Mouse (Mus musculus) embryonic facial prominence, embryonic 14.5 days (tissue): ENCODE measurements around the gene Tcfl5. TPM values are rescaled to one million over a fixed set of nuclear protein-coding genes. Genes with fewer than 3 reads are reported as not detected.

Source experiments
- ATAC-seq: fragments of 200-750 bp; cut with Nextera tagmentation; 2 replicates; pipeline ENCODE4 v1.8.0; 2017; ENCODE audit warnings: low read depth, moderate number of reproducible peaks, moderate TSS enrichment
- DNase-seq: peaks from one replicate; pipeline ENCODE4 v3.0.0-alpha.2; 2015; ENCODE audit warnings: low spot score
- H3K27ac ChIP-seq: fragments of 300-500 bp; sonication (generic); replicated peaks from 2 replicates; pipeline ENCODE4 v1.5.1; 2014; ENCODE audit warnings: low read depth, mild to moderate bottlenecking, low read length, moderate library complexity
- H3K27me3 ChIP-seq: fragments of 300-500 bp; sonication (generic); replicated peaks from 2 replicates; pipeline ENCODE4 v1.6.1; 2014; ENCODE audit warnings: low read length; ENCODE audit not compliant: control insufficient read depth, insufficient read depth
- H3K36me3 ChIP-seq: fragments of 300-500 bp; sonication (generic); 2 replicates; pipeline ENCODE4 v1.6.1; 2014; ENCODE audit warnings: low read length, mixed read lengths; ENCODE audit not compliant: control insufficient read depth, insufficient read depth
- H3K4me1 ChIP-seq: fragments of 300-500 bp; sonication (generic); 2 replicates; pipeline ENCODE4 v1.6.1; 2014; ENCODE audit warnings: antibody characterized with exemption, low read length; ENCODE audit not compliant: control insufficient read depth, insufficient read depth
- H3K4me2 ChIP-seq: fragments of 300-500 bp; sonication (generic); 2 replicates; pipeline ENCODE4 v1.6.1; 2014; ENCODE audit warnings: low read depth, mild to moderate bottlenecking, low read length, moderate library complexity, mixed read lengths
- H3K4me3 ChIP-seq: fragments of 300-500 bp; sonication (generic); 2 replicates; pipeline ENCODE4 v1.5.1; 2014; ENCODE audit warnings: low read depth, mild to moderate bottlenecking, low read length
- H3K9ac ChIP-seq: fragments of 300-500 bp; sonication (generic); 2 replicates; pipeline ENCODE4 v1.6.1; 2014; ENCODE audit warnings: low read depth, mild to moderate bottlenecking, low read length, moderate library complexity, mixed read lengths
- H3K9me3 ChIP-seq: fragments of 300-500 bp; sonication (generic); 2 replicates; pipeline ENCODE4 v1.6.1; 2016; ENCODE audit warnings: low read length; ENCODE audit not compliant: control insufficient read depth
- WGBS: fragments of 180-500 bp; shearing (Covaris S2); extraction: QIAGEN DNeasy Blood & Tissue Kit; methylation state at CpG from one replicate; pipeline ENCODE4 v1.1.7; 2014; 5-methylcytosine and 5-hydroxymethylcytosine counted together
- polyA plus RNA-seq: library from polyadenylated mRNA; unstranded; fragments of >200 nt; fragmentation: Nextera tagmentation; extraction: Ambion mirVana; gene quantifications from 2 replicates; pipeline ENCODE4 v1.2.1, GENCODE M21; 2014

Tcfl5 gene
- polyA plus RNA-seq, 1 experiment from 2014 or later, result 0.88 TPM

GRCm38 (mm10) chr2:180583154-180583507 lies 59.4 kb downstream of the Tcfl5 start:
- Histone ChIP-seq H3K9ac (peak overlapping the region; percentile 97), H3K36me3 (peaks cover 15% of the 10 kb centered on the region), H3K9me3 (no peaks in the 10 kb centered on the region), H3K27ac (no peak overlapping the region), H3K4me1 (peaks cover 9% of the 10 kb centered on the region; the same call in 1 of the 2 replicates), H3K27me3 (no peaks in the 10 kb centered on the region), H3K4me2 (peak overlapping the region; percentile 80), H3K4me3 (peak overlapping the region; percentile 86)
- 35% methylated on average over 5 of the region's 7 CpGs for WGBS
- ATAC-seq (no peak; the same call in 1 of the 2 replicates), DNase-seq (no peak)

DNA sequence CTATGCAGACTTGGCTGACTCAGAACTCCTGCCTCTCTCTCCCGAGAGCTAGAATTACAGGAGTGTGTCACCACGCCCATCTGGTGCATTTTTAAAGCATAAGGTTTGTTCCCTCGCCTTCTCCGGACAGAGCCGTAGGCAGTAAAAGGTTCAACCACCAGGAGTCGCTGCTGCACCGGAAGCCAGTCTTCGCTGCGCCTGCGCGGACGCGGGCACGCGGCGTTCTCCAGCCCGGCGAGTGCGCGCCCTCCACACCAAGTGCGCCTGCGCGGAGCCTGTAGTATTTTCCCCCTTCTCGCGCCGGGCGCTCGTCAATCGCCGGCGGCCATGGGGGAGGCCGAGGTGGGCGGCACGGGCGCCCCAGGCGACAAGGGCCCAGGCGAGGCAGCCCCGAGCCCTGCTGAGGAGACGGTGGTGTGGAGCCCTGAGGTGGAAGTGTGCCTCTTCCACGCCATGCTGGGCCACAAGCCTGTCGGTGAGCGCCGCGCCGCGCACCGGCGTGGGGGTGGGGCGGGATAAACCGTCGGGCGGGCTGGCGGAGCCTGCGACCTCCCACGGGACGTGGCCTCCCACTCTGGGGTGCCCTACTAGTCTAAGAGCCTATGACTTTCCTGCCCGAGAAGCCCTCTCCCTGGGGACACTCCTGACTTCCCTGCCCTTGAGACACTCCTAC lies 59.9 kb downstream of the Tcfl5 start:
- DNase-seq, result peak; percentile 96

GRCm38 (mm10) chr2:180581002-180581401 lies 61.5 kb downstream of the Tcfl5 start, which contains the start of gene Mrgbp:
Gene Mrgbp, plus strand, starts transcription at chr2:180581304.
- DNase-seq, result no peak
- H3K36me3 ChIP-seq, result peaks cover 11% of the 10 kb centered on the region
- H3K4me2 ChIP-seq, result no peak within 1 kb of the TSS
- no peak within 1 kb of the TSS for H3K9ac ChIP-seq
- no peak within 1 kb of the TSS for H3K4me3 ChIP-seq
- no peaks in the 10 kb centered on the region for H3K9me3 ChIP-seq
- ATAC-seq, result no peak
- no peaks in the 10 kb centered on the region for H3K27me3 ChIP-seq
- H3K27ac ChIP-seq, result no peak within 1 kb of the TSS; the same call in 1 of the 2 replicates
- 69% methylated on average over 3 of the region's 3 CpGs for WGBS
- peaks cover 9% of the 10 kb centered on the region; the same call in 1 of the 2 replicates for H3K4me1 ChIP-seq

More for the DNA sequence above, 59.9 kb downstream of the Tcfl5 start:
- peaks cover 15% of the 10 kb centered on the region for H3K36me3 ChIP-seq
- peak overlapping the region; percentile 86 for H3K4me3 ChIP-seq
- 0% methylated on average over 30 of the region's 57 CpGs for whole genome bisulfite sequencing
- H3K9ac ChIP-seq, result peak overlapping the region; percentile 97
- H3K9me3 ChIP-seq, result no peaks in the 10 kb centered on the region
- H3K4me1 ChIP-seq, result peaks cover 9% of the 10 kb centered on the region; the same call in 1 of the 2 replicates
- peak overlapping the region; percentile 80 for H3K4me2 ChIP-seq
- H3K27me3 ChIP-seq, result no peaks in the 10 kb centered on the region
- peak overlapping the region; percentile 71 for H3K27ac ChIP-seq
- peak; percentile 91 for ATAC-seq

DNA sequence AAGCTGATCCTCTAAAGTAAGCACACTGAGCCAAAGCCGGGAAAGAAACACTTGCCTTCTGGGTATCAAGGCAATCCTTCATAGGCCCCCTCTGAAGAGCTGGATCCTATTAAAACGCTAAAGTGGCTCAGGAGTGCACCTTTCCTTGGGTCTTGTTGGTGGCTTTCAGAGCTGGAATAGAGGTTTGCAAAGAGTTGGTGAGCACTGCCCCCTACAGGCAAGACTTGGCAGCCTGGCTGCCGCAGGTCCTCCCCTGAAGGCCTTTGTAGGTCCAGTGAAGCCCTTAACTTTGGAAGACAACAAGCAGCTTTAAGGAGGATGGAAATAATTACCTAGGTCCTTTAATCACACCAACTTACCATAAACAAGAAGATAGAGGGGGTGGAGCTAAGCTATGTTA lies 63.8 kb downstream of the Tcfl5 start:
- 9% methylated on average over 3 of the region's 3 CpGs for WGBS
- no peak overlapping the region for H3K27ac ChIP-seq
- H3K27me3 ChIP-seq, result no peaks in the 10 kb centered on the region
- no peak overlapping the region for H3K4me2 ChIP-seq
- no peaks in the 10 kb centered on the region for H3K9me3 ChIP-seq
- H3K9ac ChIP-seq, result no peak overlapping the region
- no peak for ATAC-seq
- no peak overlapping the region for H3K4me3 ChIP-seq
- H3K36me3 ChIP-seq, result no peaks in the 10 kb centered on the region
- peak; percentile 66 for DNase-seq
- peaks cover 7% of the 10 kb centered on the region; the same call in 1 of the 2 replicates for H3K4me1 ChIP-seq

DNA sequence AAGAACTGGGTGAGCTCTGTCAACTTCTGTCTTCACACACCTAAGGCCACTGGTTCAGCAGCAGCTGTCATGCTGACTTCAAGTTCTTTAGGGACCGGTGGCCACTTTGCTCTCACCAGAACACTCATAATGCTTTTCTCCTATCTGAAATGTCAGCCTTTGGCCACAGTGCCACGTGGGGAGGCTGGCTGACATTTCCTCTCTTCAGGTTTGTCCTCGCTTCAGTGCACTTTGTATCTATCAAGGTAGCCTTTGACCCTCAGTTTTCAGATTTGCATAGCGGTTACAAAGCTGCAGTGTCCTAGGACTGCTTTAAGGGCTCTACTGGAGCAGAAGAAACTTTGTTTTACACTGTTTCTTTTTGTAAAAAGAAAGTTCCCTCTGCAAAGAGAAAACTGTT lies 66.0 kb downstream of the Tcfl5 start:
- no peak overlapping the region for H3K4me3 ChIP-seq
- WGBS, result 57% methylated on average over 4 of the region's 4 CpGs
- no peaks in the 10 kb centered on the region for H3K36me3 ChIP-seq
- no peaks in the 10 kb centered on the region for H3K9me3 ChIP-seq
- no peak overlapping the region for H3K4me2 ChIP-seq
- no peak overlapping the region for H3K27ac ChIP-seq
- H3K4me1 ChIP-seq, result no peaks in the 10 kb centered on the region
- DNase-seq (no peak), ATAC-seq (no peak)
- no peaks in the 10 kb centered on the region for H3K27me3 ChIP-seq
- no peak overlapping the region for H3K9ac ChIP-seq

Other genes starting within 250 kb of the Tcfl5 start
- gene Slco4a1, start 186.5 kb downstream of the Tcfl5 start, polyA plus RNA-seq, result 1.4 and 1.9 TPM in 2 replicates
- gene Ntsr1, start 142.7 kb downstream of the Tcfl5 start, polyA plus RNA-seq, result 0.70 and 1.00 TPM in 2 replicates
- gene Mrgbp, start 61.4 kb downstream of the Tcfl5 start, polyA plus RNA-seq, result 23.4 and 29.3 TPM in 2 replicates
- gene Ogfr, start 53.5 kb downstream of the Tcfl5 start, polyA plus RNA-seq, result 66.3 and 78.2 TPM in 2 replicates
- gene Col9a3, start 44.9 kb downstream of the Tcfl5 start, polyA plus RNA-seq, result 164 and 277 TPM in 2 replicates
- 26.0 and 27.8 TPM in 2 replicates for gene Dido1, start 67.3 kb upstream of the Tcfl5 start, polyA plus RNA-seq
- 56.8 and 59.4 TPM in 2 replicates for gene Gid8, start 67.4 kb upstream of the Tcfl5 start, polyA plus RNA-seq
- 1.5 and 2.9 TPM in 2 replicates for gene Slc17a9, start 82.6 kb upstream of the Tcfl5 start, polyA plus RNA-seq
- gene Bhlhe23, start 134.2 kb upstream of the Tcfl5 start, polyA plus RNA-seq, result 0.08 TPM in 1 of 2 replicates, not detected in the other